Mouse (Mus musculus): Measurements from ENCODE around the gene Tmem217. TPM values are rescaled to one million over a fixed set of nuclear protein-coding genes. Genes with fewer than 3 reads are reported as not detected.
"Not testable (repeated sequence)": the region's sequence is repeated elsewhere in the genome, so short reads cannot be mapped to it uniquely, and the experiment has no call there.

Tmem217 gene
- total RNA-seq, 2 experiments from 2014 or later: not detected

- peak; percentile 94 to 96 for DNase-seq (ENCODE audit: low spot score in 2 of 2)
These were observed 2.4 kb downstream of the Tmem217 start, which contains the start of the genes Gm17657 and Tbc1d22b for GRCm38 (mm10) chr17:29549543-29550428. Gm17657 (minus strand) TSS chr17:29549638. Tbc1d22b (plus strand) TSS chr17:29549785.

GRCm38 (mm10) chr17:29548994-29549393 is 3.2 kb downstream of the Tmem217 start:
- no peak for DNase-seq (ENCODE audit: low spot score in 2 of 2)

- DNase-seq (ENCODE audit: low spot score in 2 of 2): no peak
These were observed 3.7 kb downstream of the Tmem217 start for GRCm38 (mm10) chr17:29548494-29548893.

GRCm38 (mm10) chr17:29545241-29545640 is 6.9 kb downstream of the Tmem217 start:
- no peak for DNase-seq (ENCODE audit: low spot score in 2 of 2)

- no peak for DNase-seq (ENCODE audit: low spot score in 2 of 2)
These were observed 8.1 kb downstream of the Tmem217 start for GRCm38 (mm10) chr17:29544064-29544463.

- peak; percentile 25 to 48 for DNase-seq (ENCODE audit: low spot score in 2 of 2)
These were observed 9.1 kb downstream of the Tmem217 start for GRCm38 (mm10) chr17:29542831-29543690.

- no peak for DNase-seq (ENCODE audit: low spot score in 2 of 2)
These were observed 10.8 kb downstream of the Tmem217 start for GRCm38 (mm10) chr17:29541419-29541818.

GRCm38 (mm10) chr17:29540426-29540825 is 11.8 kb downstream of the Tmem217 start:
- DNase-seq (ENCODE audit: low spot score in 2 of 2): no peak

- DNase-seq (ENCODE audit: low spot score in 2 of 2): no peak
These were observed 18.3 kb downstream of the Tmem217 start for GRCm38 (mm10) chr17:29533866-29534265.

- DNase-seq (ENCODE audit: low spot score in 2 of 2): no peak
These were observed 20.3 kb downstream of the Tmem217 start for GRCm38 (mm10) chr17:29531757-29532384.

GRCm38 (mm10) chr17:29531278-29531677 is 20.9 kb downstream of the Tmem217 start:
- no peak for DNase-seq (ENCODE audit: low spot score in 2 of 2)

- no peak for DNase-seq (ENCODE audit: low spot score in 2 of 2)
These were observed 21.7 kb downstream of the Tmem217 start for GRCm38 (mm10) chr17:29530508-29530907.

- DNase-seq (ENCODE audit: low spot score in 2 of 2): no peak
These were observed 23.5 kb downstream of the Tmem217 start for GRCm38 (mm10) chr17:29528568-29529187.

GRCm38 (mm10) chr17:29525613-29526012 is 26.6 kb downstream of the Tmem217 start:
- DNase-seq (ENCODE audit: low spot score in 2 of 2): no peak

- DNase-seq (ENCODE audit: low spot score in 2 of 2): no peak
These were observed 32.5 kb downstream of the Tmem217 start for GRCm38 (mm10) chr17:29519731-29520130.

GRCm38 (mm10) chr17:29518665-29519064 is 33.5 kb downstream of the Tmem217 start:
- not testable (repeated sequence) for DNase-seq (ENCODE audit: low spot score in 2 of 2)

- DNase-seq (ENCODE audit: low spot score in 2 of 2): peak; percentile 68 to 92
These were observed 37.8 kb downstream of the Tmem217 start for GRCm38 (mm10) chr17:29514435-29514834.

- no peak for DNase-seq (ENCODE audit: low spot score in 2 of 2)
These were observed 39.0 kb downstream of the Tmem217 start for GRCm38 (mm10) chr17:29513044-29513730.

- no peak for DNase-seq (ENCODE audit: low spot score in 2 of 2)
These were observed 41.5 kb downstream of the Tmem217 start for GRCm38 (mm10) chr17:29510691-29511090.

- no peak for DNase-seq (ENCODE audit: low spot score in 2 of 2)
These were observed 43.1 kb downstream of the Tmem217 start for GRCm38 (mm10) chr17:29508927-29509608.
